Mouse (Mus musculus) cerebellum, adult 2 months (tissue): ENCODE data around the gene Card11. TPM values are rescaled to one million over a fixed set of nuclear protein-coding genes. Genes with fewer than 3 reads are reported as not detected.

Source experiments
- DNase-seq, 2 experiments: peaks; one replicate each; pipeline ENCODE4 v3.0.0; 2021
- H3K27ac ChIP-seq: fragments of 200-500 bp; 2 replicates; pipeline ENCODE4 v1.5.1; 2012; ENCODE audit warnings: low read length, control low read depth, inconsistent platforms; ENCODE audit not compliant: insufficient read depth
- H3K27me3 ChIP-seq: fragments of 200-500 bp; 2 replicates; pipeline ENCODE4 v1.6.1; 2012; ENCODE audit warnings: inconsistent platforms, mild to moderate bottlenecking, low read length, moderate library complexity; ENCODE audit not compliant: control insufficient read depth, insufficient read depth
- H3K4me1 ChIP-seq: fragments of 200-500 bp; 2 replicates; pipeline ENCODE4 v1.6.1; 2011; ENCODE audit warnings: low read length; ENCODE audit not compliant: control insufficient read depth, insufficient read depth
- H3K4me3 ChIP-seq: fragments of 200-500 bp; replicated peaks from 2 replicates; pipeline ENCODE3; 2011; ENCODE audit warnings: mild to moderate bottlenecking, low read depth, low read length, control low read depth; ENCODE audit not compliant: insufficient read depth
- CTCF ChIP-seq: fragments of 200-500 bp; IDR thresholded peaks from 2 replicates; pipeline ENCODE4 v1.5.1; 2011; ENCODE audit warnings: low read depth, mild to moderate bottlenecking, control low read depth, low read length, moderate library complexity, borderline replicate concordance; ENCODE audit not compliant: insufficient read depth
- POLR2A ChIP-seq: fragments of 200-500 bp; IDR thresholded peaks from 2 replicates; pipeline ENCODE4 v1.6.1; 2011; ENCODE audit warnings: low read length, control low read depth, borderline replicate concordance; ENCODE audit not compliant: insufficient read depth
- WGBS: fragments of 180-500 bp; shearing (Covaris S2); methylation state at CpG from one replicate; pipeline ENCODE4 v1.1.7; 2018; 5-methylcytosine and 5-hydroxymethylcytosine counted together
- polyA plus RNA-seq: library from polyadenylated mRNA; depleted of rRNA; stranded (reverse); fragments of >200 nt; gene quantifications from 2 replicates; pipeline ENCODE4 v1.2.3, GENCODE M21; 2012; rRNA removed

Gene Card11
- polyA plus RNA-seq = 0.25 and 0.44 TPM in 2 replicates

GRCm38 (mm10) chr5:141000349-141000748 lies at the start of gene Card11:
Card11 (minus strand) TSS chr5:141000582.
- 77% methylated on average over 10 of the region's 10 CpGs for WGBS
- no peak within 1 kb of the TSS for H3K27ac ChIP-seq
- DNase-seq = no peak
- no peaks in the 10 kb centered on the region for H3K4me1 ChIP-seq
- no peaks in the 10 kb centered on the region for H3K27me3 ChIP-seq
- H3K4me3 ChIP-seq = no peak within 1 kb of the TSS
- TF ChIP-seq CTCF (no peak), POLR2A (no peak)

GRCm38 (mm10) chr5:141047651-141048218 lies 47.4 kb upstream of the Card11 start:
- no peak for DNase-seq
- H3K27ac ChIP-seq = no peak overlapping the region
- H3K27me3 ChIP-seq = no peaks in the 10 kb centered on the region
- no peaks in the 10 kb centered on the region for H3K4me1 ChIP-seq
- TF ChIP-seq CTCF = no peak
- TF ChIP-seq POLR2A = no peak
- H3K4me3 ChIP-seq = no peak overlapping the region
- 43% methylated on average over 13 of the region's 13 CpGs for WGBS

- WGBS = 94% methylated on average over 9 of the region's 9 CpGs
- TF ChIP-seq CTCF (no peak), POLR2A (no peak)
- Histone ChIP-seq H3K27ac (no peak overlapping the region), H3K4me1 (no peaks in the 10 kb centered on the region), H3K4me3 (no peak overlapping the region), H3K27me3 (no peaks in the 10 kb centered on the region)
- DNase-seq = no peak
Measured at GRCm38 (mm10) chr5:141044976-141045375, 44.6 kb upstream of the Card11 start.

GRCm38 (mm10) chr5:141043654-141044447 lies 43.5 kb upstream of the Card11 start:
- TF ChIP-seq CTCF = no peak
- no peak for TF ChIP-seq POLR2A
- DNase-seq = no peak
- Histone ChIP-seq H3K4me1 (0 out of 2 replicates have a peak, but pooled peaks cover 3% of the 10 kb centered on the region), H3K27ac (no peak overlapping the region), H3K27me3 (no peaks in the 10 kb centered on the region), H3K4me3 (no peak overlapping the region)
- 68% methylated on average over 19 of the region's 19 CpGs for WGBS

- 93% methylated on average over 4 of the region's 4 CpGs for WGBS
- no peak for TF ChIP-seq CTCF
- TF ChIP-seq POLR2A = no peak
- no peak overlapping the region for H3K4me3 ChIP-seq
- no peak overlapping the region for H3K27ac ChIP-seq
- no peak for DNase-seq
- H3K4me1 ChIP-seq = 0 out of 2 replicates have a peak, but pooled peaks cover 3% of the 10 kb centered on the region
- H3K27me3 ChIP-seq = no peaks in the 10 kb centered on the region
Measured at GRCm38 (mm10) chr5:141042406-141042805, 42.0 kb upstream of the Card11 start.

- no peak overlapping the region for H3K4me3 ChIP-seq
- no peak for TF ChIP-seq CTCF
- TF ChIP-seq POLR2A = no peak
- H3K27ac ChIP-seq = no peak overlapping the region
- H3K27me3 ChIP-seq = no peaks in the 10 kb centered on the region
- H3K4me1 ChIP-seq = 0 out of 2 replicates have a peak, but pooled peaks cover 3% of the 10 kb centered on the region
- 79% methylated on average over 9 of the region's 9 CpGs for WGBS
- DNase-seq = no peak
Measured at GRCm38 (mm10) chr5:141040846-141041245, 40.5 kb upstream of the Card11 start.

GRCm38 (mm10) chr5:141038342-141038741 lies 38.0 kb upstream of the Card11 start:
- TF ChIP-seq POLR2A = no peak
- TF ChIP-seq CTCF = no peak
- Histone ChIP-seq H3K4me1 (0 out of 2 replicates have a peak, but pooled peaks cover 3% of the 10 kb centered on the region), H3K27me3 (no peaks in the 10 kb centered on the region), H3K27ac (no peak overlapping the region), H3K4me3 (no peak overlapping the region)
- WGBS = 79% methylated on average over 1 of the region's 1 CpGs
- no peak for DNase-seq

GRCm38 (mm10) chr5:141035346-141035745 lies 35.0 kb upstream of the Card11 start:
- H3K27ac ChIP-seq = no peak overlapping the region
- H3K4me1 ChIP-seq = 0 out of 2 replicates have a peak, but pooled peaks cover 3% of the 10 kb centered on the region
- DNase-seq = no peak
- no peaks in the 10 kb centered on the region for H3K27me3 ChIP-seq
- 40% methylated on average over 6 of the region's 6 CpGs for WGBS
- H3K4me3 ChIP-seq = no peak overlapping the region
- TF ChIP-seq CTCF = no peak
- no peak for TF ChIP-seq POLR2A
